Mouse (Mus musculus): ENCODE data around the gene Cxcl12. TPM values are rescaled to one million over a fixed set of nuclear protein-coding genes. Genes with fewer than 3 reads are reported as not detected.

Cxcl12 gene
- total and polyA plus RNA-seq, 2 experiments from 2014 or later, result 27.8 to 68.2 TPM

GRCm38 (mm10) chr6:117137735-117138134 is 30.6 kb upstream of the Cxcl12 start:
- 79% methylated on average over 2 of the region's 2 CpGs for WGBS
- Histone ChIP-seq H3K9me3 (ENCODE audit: low read length) (no peaks in the 10 kb centered on the region), H3K27ac (ENCODE audit: low read depth, low read length) (no peak overlapping the region), H3K4me1 (ENCODE audit: insufficient read depth, low read length) (no peaks in the 10 kb centered on the region), H3K9ac (replicated peaks; ENCODE audit: low read length, poor library complexity, severe bottlenecking) (no peak overlapping the region), H3K4me3 (ENCODE audit: low read depth, low read length) (no peak overlapping the region), H3K4me2 (ENCODE audit: low read depth, low read length, poor library complexity, severe bottlenecking) (no peak overlapping the region), H3K36me3 (ENCODE audit: insufficient read depth, low read length) (no peaks in the 10 kb centered on the region), H3K27me3 (ENCODE audit: insufficient read depth, low read length) (no peaks in the 10 kb centered on the region)
- ATAC-seq (ENCODE audit: low FRiP score), result no peak
- TF ChIP-seq CTCF (IDR thresholded peaks at IDR 0.05), result no peak
- DNase-seq (ENCODE audit: low spot score), result no peak

GRCm38 (mm10) chr6:117140907-117141306 is 27.4 kb upstream of the Cxcl12 start:
- Histone ChIP-seq H3K4me2 (ENCODE audit: low read depth, low read length, poor library complexity, severe bottlenecking) (no peak overlapping the region), H3K9me3 (ENCODE audit: low read length) (no peaks in the 10 kb centered on the region), H3K27ac (ENCODE audit: low read depth, low read length) (no peak overlapping the region), H3K4me1 (ENCODE audit: insufficient read depth, low read length) (no peaks in the 10 kb centered on the region), H3K4me3 (ENCODE audit: low read depth, low read length) (no peak overlapping the region), H3K9ac (replicated peaks; ENCODE audit: low read length, poor library complexity, severe bottlenecking) (no peak overlapping the region), H3K36me3 (ENCODE audit: insufficient read depth, low read length) (no peaks in the 10 kb centered on the region), H3K27me3 (ENCODE audit: insufficient read depth, low read length) (no peaks in the 10 kb centered on the region)
- no peak for TF ChIP-seq CTCF (IDR thresholded peaks at IDR 0.05)
- 88% methylated on average over 4 of the region's 4 CpGs for WGBS
- ATAC-seq (ENCODE audit: low FRiP score) (no peak), DNase-seq (ENCODE audit: low spot score) (no peak)

GRCm38 (mm10) chr6:117146951-117147350 is 21.4 kb upstream of the Cxcl12 start:
- H3K27ac ChIP-seq (ENCODE audit: low read depth, low read length), result no peak overlapping the region
- no peak overlapping the region for H3K9ac ChIP-seq (replicated peaks; ENCODE audit: low read length, poor library complexity, severe bottlenecking)
- no peak overlapping the region for H3K4me2 ChIP-seq (ENCODE audit: low read depth, low read length, poor library complexity, severe bottlenecking)
- DNase-seq (ENCODE audit: low spot score), result no peak
- ATAC-seq (ENCODE audit: low FRiP score), result no peak
- no peaks in the 10 kb centered on the region for H3K9me3 ChIP-seq (ENCODE audit: low read length)
- H3K4me3 ChIP-seq (ENCODE audit: low read depth, low read length), result no peak overlapping the region
- H3K4me1 ChIP-seq (ENCODE audit: insufficient read depth, low read length), result no peaks in the 10 kb centered on the region
- no peak for TF ChIP-seq CTCF (IDR thresholded peaks at IDR 0.05)
- WGBS, result 86% methylated on average over 10 of the region's 10 CpGs
- H3K36me3 ChIP-seq (ENCODE audit: insufficient read depth, low read length), result no peaks in the 10 kb centered on the region
- H3K27me3 ChIP-seq (ENCODE audit: insufficient read depth, low read length), result no peaks in the 10 kb centered on the region

GRCm38 (mm10) chr6:117151484-117152149 is 16.7 kb upstream of the Cxcl12 start:
- 25% methylated on average over 18 of the region's 18 CpGs for WGBS
- Histone ChIP-seq H3K9ac (replicated peaks; ENCODE audit: low read length, poor library complexity, severe bottlenecking) (no peak overlapping the region), H3K36me3 (ENCODE audit: insufficient read depth, low read length) (no peaks in the 10 kb centered on the region), H3K4me3 (ENCODE audit: low read depth, low read length) (no peak overlapping the region), H3K27ac (ENCODE audit: low read depth, low read length) (no peak overlapping the region), H3K27me3 (ENCODE audit: insufficient read depth, low read length) (no peaks in the 10 kb centered on the region), H3K4me2 (ENCODE audit: low read depth, low read length, poor library complexity, severe bottlenecking) (no peak overlapping the region), H3K4me1 (ENCODE audit: insufficient read depth, low read length) (no peaks in the 10 kb centered on the region), H3K9me3 (ENCODE audit: low read length) (no peaks in the 10 kb centered on the region)
- DNase-seq (ENCODE audit: low spot score) (no peak), ATAC-seq (ENCODE audit: low FRiP score) (no peak)
- TF ChIP-seq CTCF (IDR thresholded peaks at IDR 0.05), result no peak

- no peak overlapping the region for H3K9ac ChIP-seq (replicated peaks; ENCODE audit: low read length, poor library complexity, severe bottlenecking)
- DNase-seq (ENCODE audit: low spot score) (no peak), ATAC-seq (ENCODE audit: low FRiP score) (no peak)
- H3K36me3 ChIP-seq (ENCODE audit: insufficient read depth, low read length), result no peaks in the 10 kb centered on the region
- TF ChIP-seq CTCF (IDR thresholded peaks at IDR 0.05), result no peak
- WGBS, result 70% methylated on average over 5 of the region's 5 CpGs
- H3K27ac ChIP-seq (ENCODE audit: low read depth, low read length), result no peak overlapping the region
- H3K27me3 ChIP-seq (ENCODE audit: insufficient read depth, low read length), result no peaks in the 10 kb centered on the region
- H3K4me3 ChIP-seq (ENCODE audit: low read depth, low read length), result no peak overlapping the region
- H3K4me1 ChIP-seq (ENCODE audit: insufficient read depth, low read length), result no peaks in the 10 kb centered on the region
- no peak overlapping the region for H3K4me2 ChIP-seq (ENCODE audit: low read depth, low read length, poor library complexity, severe bottlenecking)
- H3K9me3 ChIP-seq (ENCODE audit: low read length), result no peaks in the 10 kb centered on the region
Measured at GRCm38 (mm10) chr6:117153046-117153445, 15.3 kb upstream of the Cxcl12 start.

GRCm38 (mm10) chr6:117156846-117157245 is 11.5 kb upstream of the Cxcl12 start:
- Histone ChIP-seq H3K27me3 (ENCODE audit: insufficient read depth, low read length) (no peaks in the 10 kb centered on the region), H3K9ac (replicated peaks; ENCODE audit: low read length, poor library complexity, severe bottlenecking) (no peak overlapping the region), H3K36me3 (ENCODE audit: insufficient read depth, low read length) (no peaks in the 10 kb centered on the region), H3K4me3 (ENCODE audit: low read depth, low read length) (no peak overlapping the region), H3K9me3 (ENCODE audit: low read length) (no peaks in the 10 kb centered on the region), H3K4me1 (ENCODE audit: insufficient read depth, low read length) (no peaks in the 10 kb centered on the region), H3K27ac (ENCODE audit: low read depth, low read length) (no peak overlapping the region), H3K4me2 (ENCODE audit: low read depth, low read length, poor library complexity, severe bottlenecking) (no peak overlapping the region)
- no peak for TF ChIP-seq CTCF (IDR thresholded peaks at IDR 0.05)
- ATAC-seq (ENCODE audit: low FRiP score) (no peak), DNase-seq (ENCODE audit: low spot score) (no peak)
- 61% methylated on average over 4 of the region's 4 CpGs for WGBS
